Mouse (Mus musculus): ENCODE data around the gene Tifab. TPM values are rescaled to one million over a fixed set of nuclear protein-coding genes. Genes with fewer than 3 reads are reported as not detected.

The Tifab gene
- polyA plus RNA-seq, 1 experiment from 2014 or later, result 0.36 TPM

GRCm38 (mm10) chr13:56216090-56216489, 37.4 kb upstream of the Tifab start:
- H3K36me3 ChIP-seq (replicated peaks; ENCODE audit: control insufficient read depth, insufficient read depth, low read depth, low read length), result no peaks in the 10 kb centered on the region
- no peak overlapping the region for H3K4me3 ChIP-seq (ENCODE audit: low read depth, low read length)
- H3K9me3 ChIP-seq (replicated peaks; ENCODE audit: control insufficient read depth, low read length), result no peaks in the 10 kb centered on the region
- no peak for DNase-seq (ENCODE audit: low spot score)
- H3K4me1 ChIP-seq (ENCODE audit: control insufficient read depth, insufficient read depth, low read length), result no peaks in the 10 kb centered on the region
- no peak overlapping the region for H3K4me2 ChIP-seq (ENCODE audit: low read depth, low read length)
- H3K27me3 ChIP-seq (ENCODE audit: control insufficient read depth, insufficient read depth, low read length), result no peaks in the 10 kb centered on the region
- no peak; the same call in 1 of the 2 replicates for ATAC-seq (replicated peaks; ENCODE audit: insufficient number of reproducible peaks, low FRiP score, low TSS enrichment, low read depth)
- H3K9ac ChIP-seq (replicated peaks; ENCODE audit: low read length), result no peak overlapping the region
- WGBS, result 14% methylated on average over 4 of the region's 4 CpGs
- no peak overlapping the region for H3K27ac ChIP-seq (replicated peaks; ENCODE audit: low read depth, low read length)

GRCm38 (mm10) chr13:56214633-56215032, 35.9 kb upstream of the Tifab start:
- Histone ChIP-seq H3K27me3 (ENCODE audit: control insufficient read depth, insufficient read depth, low read length) (no peaks in the 10 kb centered on the region), H3K4me2 (ENCODE audit: low read depth, low read length) (no peak overlapping the region), H3K4me1 (ENCODE audit: control insufficient read depth, insufficient read depth, low read length) (no peaks in the 10 kb centered on the region), H3K27ac (replicated peaks; ENCODE audit: low read depth, low read length) (no peak overlapping the region), H3K9me3 (replicated peaks; ENCODE audit: control insufficient read depth, low read length) (no peaks in the 10 kb centered on the region), H3K9ac (replicated peaks; ENCODE audit: low read length) (no peak overlapping the region), H3K4me3 (ENCODE audit: low read depth, low read length) (no peak overlapping the region), H3K36me3 (replicated peaks; ENCODE audit: control insufficient read depth, insufficient read depth, low read depth, low read length) (no peaks in the 10 kb centered on the region)
- ATAC-seq (replicated peaks; ENCODE audit: insufficient number of reproducible peaks, low FRiP score, low TSS enrichment, low read depth), result no peak
- WGBS, result 27% methylated on average over 5 of the region's 5 CpGs
- DNase-seq (ENCODE audit: low spot score), result no peak

- Histone ChIP-seq H3K4me2 (ENCODE audit: low read depth, low read length) (peak overlapping the region; percentile 47), H3K9ac (replicated peaks; ENCODE audit: low read length) (peak overlapping the region; percentile 32; the same call in 1 of the 2 replicates), H3K27me3 (ENCODE audit: control insufficient read depth, insufficient read depth, low read length) (no peaks in the 10 kb centered on the region), H3K9me3 (replicated peaks; ENCODE audit: control insufficient read depth, low read length) (no peaks in the 10 kb centered on the region), H3K4me1 (ENCODE audit: control insufficient read depth, insufficient read depth, low read length) (peaks cover 7% of the 10 kb centered on the region; the same call in 1 of the 2 replicates), H3K4me3 (ENCODE audit: low read depth, low read length) (0 out of 2 replicates have a peak overlapping the region, but pooled peaks have one; percentile 9), H3K27ac (replicated peaks; ENCODE audit: low read depth, low read length) (peak overlapping the region; percentile 70; the same call in 1 of the 2 replicates), H3K36me3 (replicated peaks; ENCODE audit: control insufficient read depth, insufficient read depth, low read depth, low read length) (no peaks in the 10 kb centered on the region)
- WGBS, result 9% methylated on average over 8 of the region's 8 CpGs
- no peak for DNase-seq (ENCODE audit: low spot score)
- peak; percentile 67 for ATAC-seq (replicated peaks; ENCODE audit: insufficient number of reproducible peaks, low FRiP score, low TSS enrichment, low read depth)
These were observed 30.4 kb upstream of the Tifab start for GRCm38 (mm10) chr13:56209067-56209411.

GRCm38 (mm10) chr13:56208225-56209066, 29.8 kb upstream of the Tifab start:
- H3K9me3 ChIP-seq (replicated peaks; ENCODE audit: control insufficient read depth, low read length), result no peaks in the 10 kb centered on the region
- ATAC-seq (replicated peaks; ENCODE audit: insufficient number of reproducible peaks, low FRiP score, low TSS enrichment, low read depth) (peak; percentile 89), DNase-seq (ENCODE audit: low spot score) (peak; percentile 78)
- H3K4me2 ChIP-seq (ENCODE audit: low read depth, low read length), result peak overlapping the region; percentile 47
- H3K9ac ChIP-seq (replicated peaks; ENCODE audit: low read length), result peak overlapping the region; percentile 32; the same call in 1 of the 2 replicates
- 0 out of 2 replicates have a peak overlapping the region, but pooled peaks have one; percentile 9 for H3K4me3 ChIP-seq (ENCODE audit: low read depth, low read length)
- 2% methylated on average over 34 of the region's 35 CpGs for WGBS
- peaks cover 7% of the 10 kb centered on the region; the same call in 1 of the 2 replicates for H3K4me1 ChIP-seq (ENCODE audit: control insufficient read depth, insufficient read depth, low read length)
- peak overlapping the region; percentile 70; the same call in 1 of the 2 replicates for H3K27ac ChIP-seq (replicated peaks; ENCODE audit: low read depth, low read length)
- H3K36me3 ChIP-seq (replicated peaks; ENCODE audit: control insufficient read depth, insufficient read depth, low read depth, low read length), result no peaks in the 10 kb centered on the region
- H3K27me3 ChIP-seq (ENCODE audit: control insufficient read depth, insufficient read depth, low read length), result no peaks in the 10 kb centered on the region

- DNase-seq (ENCODE audit: low spot score), result no peak
- Histone ChIP-seq H3K27me3 (ENCODE audit: control insufficient read depth, insufficient read depth, low read length) (no peaks in the 10 kb centered on the region), H3K4me2 (ENCODE audit: low read depth, low read length) (no peak overlapping the region), H3K9ac (replicated peaks; ENCODE audit: low read length) (no peak overlapping the region), H3K9me3 (replicated peaks; ENCODE audit: control insufficient read depth, low read length) (no peaks in the 10 kb centered on the region), H3K36me3 (replicated peaks; ENCODE audit: control insufficient read depth, insufficient read depth, low read depth, low read length) (no peaks in the 10 kb centered on the region), H3K27ac (replicated peaks; ENCODE audit: low read depth, low read length) (no peak overlapping the region), H3K4me3 (ENCODE audit: low read depth, low read length) (no peak overlapping the region), H3K4me1 (ENCODE audit: control insufficient read depth, insufficient read depth, low read length) (no peaks in the 10 kb centered on the region)
- 70% methylated on average over 8 of the region's 8 CpGs for WGBS
- no peak for ATAC-seq (replicated peaks; ENCODE audit: insufficient number of reproducible peaks, low FRiP score, low TSS enrichment, low read depth)
These were observed 20.8 kb upstream of the Tifab start for GRCm38 (mm10) chr13:56199506-56199905.

GRCm38 (mm10) chr13:56197473-56198266, 19.0 kb upstream of the Tifab start:
- H3K4me1 ChIP-seq (ENCODE audit: control insufficient read depth, insufficient read depth, low read length), result no peaks in the 10 kb centered on the region
- DNase-seq (ENCODE audit: low spot score) (peak; percentile 99), ATAC-seq (replicated peaks; ENCODE audit: insufficient number of reproducible peaks, low FRiP score, low TSS enrichment, low read depth) (peak; percentile 51; the same call in 1 of the 2 replicates)
- WGBS, result 12% methylated on average over 15 of the region's 15 CpGs
- no peaks in the 10 kb centered on the region for H3K27me3 ChIP-seq (ENCODE audit: control insufficient read depth, insufficient read depth, low read length)
- no peaks in the 10 kb centered on the region for H3K9me3 ChIP-seq (replicated peaks; ENCODE audit: control insufficient read depth, low read length)
- H3K9ac ChIP-seq (replicated peaks; ENCODE audit: low read length), result no peak overlapping the region; the same call in 1 of the 2 replicates
- H3K36me3 ChIP-seq (replicated peaks; ENCODE audit: control insufficient read depth, insufficient read depth, low read depth, low read length), result no peaks in the 10 kb centered on the region
- H3K4me2 ChIP-seq (ENCODE audit: low read depth, low read length), result no peak overlapping the region; the same call in 1 of the 2 replicates
- H3K27ac ChIP-seq (replicated peaks; ENCODE audit: low read depth, low read length), result no peak overlapping the region
- no peak overlapping the region for H3K4me3 ChIP-seq (ENCODE audit: low read depth, low read length)

GRCm38 (mm10) chr13:56197031-56197430, 18.3 kb upstream of the Tifab start:
- Histone ChIP-seq H3K4me2 (ENCODE audit: low read depth, low read length) (no peak overlapping the region; the same call in 1 of the 2 replicates), H3K27ac (replicated peaks; ENCODE audit: low read depth, low read length) (no peak overlapping the region)
- 46% methylated on average over 12 of the region's 12 CpGs for WGBS

More at GRCm38 (mm10) chr13:56197031-56197430, 18.3 kb upstream of the Tifab start:
- Histone ChIP-seq H3K9ac (replicated peaks; ENCODE audit: low read length) (peak overlapping the region; percentile 22; the same call in 1 of the 2 replicates), H3K36me3 (replicated peaks; ENCODE audit: control insufficient read depth, insufficient read depth, low read depth, low read length) (no peaks in the 10 kb centered on the region), H3K4me1 (ENCODE audit: control insufficient read depth, insufficient read depth, low read length) (no peaks in the 10 kb centered on the region), H3K4me3 (ENCODE audit: low read depth, low read length) (no peak overlapping the region), H3K27me3 (ENCODE audit: control insufficient read depth, insufficient read depth, low read length) (no peaks in the 10 kb centered on the region), H3K9me3 (replicated peaks; ENCODE audit: control insufficient read depth, low read length) (no peaks in the 10 kb centered on the region)
- DNase-seq (ENCODE audit: low spot score) (peak; percentile 38), ATAC-seq (replicated peaks; ENCODE audit: insufficient number of reproducible peaks, low FRiP score, low TSS enrichment, low read depth) (peak; percentile 66)
